Mouse (Mus musculus) lung, embryonic 15.5 days (tissue): Measurements from ENCODE around the gene Gm13539. TPM values are rescaled to one million over a fixed set of nuclear protein-coding genes. Genes with fewer than 3 reads are reported as not detected.
"Not testable (repeated sequence)": the region's sequence is repeated elsewhere in the genome, so short reads cannot be mapped to it uniquely, and the experiment has no call there.

Experiments
- ATAC-seq: fragments of 200-750 bp; cut with Nextera tagmentation; 2 replicates; pipeline ENCODE4 v1.8.0; 2017; ENCODE audit warnings: moderate number of reproducible peaks, borderline replicate concordance; ENCODE audit not compliant: low FRiP score, low TSS enrichment; ENCODE audit errors: extremely low read depth
- H3K27ac ChIP-seq: fragments of 300-500 bp; sonication (generic); 2 replicates; pipeline ENCODE4 v1.5.1; 2015; ENCODE audit warnings: moderate library complexity, mild to moderate bottlenecking, inconsistent platforms
- H3K27me3 ChIP-seq: fragments of 300-500 bp; sonication (generic); 2 replicates; pipeline ENCODE4 v1.6.1; 2015; ENCODE audit warnings: inconsistent platforms
- H3K36me3 ChIP-seq: fragments of 300-500 bp; sonication (generic); 2 replicates; pipeline ENCODE4 v1.6.1; 2015; ENCODE audit warnings: inconsistent platforms
- H3K4me1 ChIP-seq: fragments of 300-500 bp; sonication (generic); 2 replicates; pipeline ENCODE4 v1.6.1; 2015; ENCODE audit warnings: inconsistent platforms
- H3K4me2 ChIP-seq: fragments of 300-500 bp; sonication (generic); 2 replicates; pipeline ENCODE4 v1.6.1; 2015; ENCODE audit warnings: inconsistent platforms, mild to moderate bottlenecking, moderate library complexity
- H3K4me3 ChIP-seq: fragments of 300-500 bp; sonication (generic); 2 replicates; pipeline ENCODE4 v1.5.1; 2015; ENCODE audit warnings: mild to moderate bottlenecking, inconsistent platforms
- H3K9ac ChIP-seq: fragments of 300-500 bp; sonication (generic); 2 replicates; pipeline ENCODE4 v1.6.1; 2015; ENCODE audit warnings: inconsistent platforms
- H3K9me3 ChIP-seq: fragments of 300-500 bp; sonication (generic); 2 replicates; pipeline ENCODE4 v1.6.1; 2016; ENCODE audit warnings: inconsistent platforms
- WGBS: fragments of 180-500 bp; shearing (Covaris S2); methylation state at CpG from one replicate; pipeline ENCODE4 v1.1.7; 2015; 5-methylcytosine and 5-hydroxymethylcytosine counted together
- polyA plus RNA-seq: library from polyadenylated mRNA; unstranded; fragments of >200 nt; fragmentation: Nextera tagmentation; extraction: Ambion mirVana; gene quantifications from 2 replicates; pipeline ENCODE4 v1.2.1, GENCODE M21; 2015

Gene Gm13539
- not detected in 2 replicates for polyA plus RNA-seq

DNA sequence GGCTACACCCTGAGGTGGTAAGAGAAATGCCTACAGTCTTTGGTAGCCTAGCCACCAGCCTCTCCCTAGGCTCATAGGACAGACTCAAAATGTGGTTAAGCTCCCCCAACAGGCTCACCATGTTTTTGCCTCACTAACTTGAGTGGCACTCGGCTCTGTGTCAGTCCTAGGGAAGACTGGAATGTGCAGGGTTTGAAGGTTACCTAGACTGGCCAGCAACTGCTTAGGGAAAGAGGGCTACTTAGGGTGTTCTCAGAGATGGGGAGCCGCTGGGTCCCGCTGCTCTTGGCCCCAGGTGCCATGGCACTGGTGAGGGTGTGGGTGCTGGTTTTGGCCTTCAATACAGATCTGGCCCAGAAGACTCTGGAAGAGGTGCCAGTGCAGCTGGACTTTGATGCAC lies at the start of gene Gm13539:
Gene Gm13539 (plus strand): TSS at position 301 of the 400 bp plus-strand sequence.
- Histone ChIP-seq H3K27me3 (no peaks in the 10 kb centered on the region), H3K27ac (no peak within 1 kb of the TSS), H3K4me2 (no peak within 1 kb of the TSS), H3K9ac (no peak within 1 kb of the TSS), H3K4me3 (no peak within 1 kb of the TSS), H3K4me1 (no peaks in the 10 kb centered on the region), H3K9me3 (no peaks in the 10 kb centered on the region), H3K36me3 (no peaks in the 10 kb centered on the region)
- no peak for ATAC-seq
- 74% methylated on average over 3 of the region's 3 CpGs for WGBS

DNA sequence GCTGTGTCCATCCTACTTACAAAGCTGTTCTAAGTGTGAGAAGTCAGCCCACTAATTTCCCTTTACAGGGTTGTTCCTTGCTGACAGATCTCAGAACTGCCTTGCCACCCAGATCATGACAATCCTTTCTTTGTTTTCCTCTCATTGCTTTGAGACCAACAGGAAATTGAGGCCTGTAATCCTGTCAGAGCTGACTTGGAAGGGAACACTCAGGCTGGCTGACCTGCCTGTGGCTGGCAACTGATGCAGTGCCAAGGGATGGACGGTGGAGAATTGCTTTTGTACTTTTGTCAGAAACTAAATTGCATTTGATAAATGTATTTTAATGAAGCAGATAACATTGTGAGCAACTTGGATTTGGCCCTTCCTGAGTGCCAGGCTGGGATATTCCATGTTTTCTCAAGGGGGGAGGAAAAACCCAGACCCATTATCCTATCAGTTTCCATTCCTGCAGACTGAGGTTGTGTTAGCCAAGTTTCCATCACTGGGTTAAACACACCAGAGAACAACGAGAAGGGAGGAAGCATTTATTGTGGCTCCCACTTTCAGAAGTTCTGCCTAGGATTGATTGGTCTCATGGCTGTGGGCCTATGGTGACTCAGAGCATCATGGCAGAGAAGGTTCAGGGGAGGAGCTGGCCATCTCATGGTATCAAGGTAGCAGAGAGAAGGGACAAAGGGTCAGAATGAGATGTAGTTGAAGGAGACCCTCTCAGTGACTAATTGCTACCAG lies 48.7 kb upstream of the Gm13539 start:
- H3K9me3 ChIP-seq = no peaks in the 10 kb centered on the region
- WGBS = 40% methylated on average over 2 of the region's 2 CpGs
- ATAC-seq = no peak
- no peaks in the 10 kb centered on the region for H3K36me3 ChIP-seq
- H3K9ac ChIP-seq = no peak overlapping the region
- H3K27me3 ChIP-seq = no peaks in the 10 kb centered on the region
- no peak overlapping the region for H3K4me3 ChIP-seq
- no peaks in the 10 kb centered on the region for H3K4me1 ChIP-seq
- no peak overlapping the region for H3K27ac ChIP-seq
- no peak overlapping the region for H3K4me2 ChIP-seq

DNA sequence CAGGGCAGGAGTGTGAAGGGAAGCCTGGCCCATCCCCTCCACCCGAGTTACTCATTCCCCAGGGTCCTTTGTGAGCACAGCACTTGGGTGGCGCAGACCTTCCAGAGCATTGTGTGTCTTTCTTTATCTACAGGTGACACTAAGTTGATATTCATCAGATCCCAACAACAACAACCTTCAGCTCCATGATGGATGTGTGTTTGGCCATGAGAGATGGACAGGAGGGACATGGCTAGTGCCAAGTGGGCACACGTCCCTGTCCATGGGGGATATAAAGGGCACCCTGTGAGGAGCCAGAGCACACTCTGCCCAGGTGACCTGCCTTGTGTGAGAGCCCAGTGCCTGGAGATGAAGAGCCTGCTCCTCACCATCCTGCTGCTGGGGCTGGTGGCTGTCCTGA lies 45.3 kb upstream of the Gm13539 start, which contains the start of gene Obp2b:
Gene Obp2b (plus strand): TSS at position 301 of the 400 bp plus-strand sequence.
- not testable (repeated sequence) for H3K27me3 ChIP-seq, H3K4me1 ChIP-seq, H3K27ac ChIP-seq, H3K9ac ChIP-seq, H3K4me3 ChIP-seq, H3K36me3 ChIP-seq, ATAC-seq, H3K9me3 ChIP-seq, H3K4me2 ChIP-seq
- WGBS = 76% methylated on average over 3 of the region's 3 CpGs

DNA sequence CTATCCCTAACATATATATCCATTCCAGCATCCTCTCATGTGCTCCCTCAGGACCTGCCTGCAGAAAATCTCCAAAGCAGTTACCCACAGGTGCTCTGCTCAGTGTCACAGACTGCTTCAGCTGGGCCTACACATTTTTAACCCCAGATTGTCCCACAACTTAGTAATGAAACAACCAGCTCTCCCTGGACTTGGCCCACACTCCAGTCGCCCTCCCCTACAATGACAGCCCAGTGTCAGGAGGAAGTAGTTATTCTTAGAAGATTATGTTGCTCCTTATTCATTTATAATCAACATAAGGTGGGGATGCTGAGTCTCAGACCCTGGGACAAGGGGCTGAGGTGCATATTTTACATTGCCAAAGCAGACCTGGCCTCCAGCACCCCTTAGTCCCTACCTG lies 40.4 kb upstream of the Gm13539 start:
- ATAC-seq = no peak

DNA sequence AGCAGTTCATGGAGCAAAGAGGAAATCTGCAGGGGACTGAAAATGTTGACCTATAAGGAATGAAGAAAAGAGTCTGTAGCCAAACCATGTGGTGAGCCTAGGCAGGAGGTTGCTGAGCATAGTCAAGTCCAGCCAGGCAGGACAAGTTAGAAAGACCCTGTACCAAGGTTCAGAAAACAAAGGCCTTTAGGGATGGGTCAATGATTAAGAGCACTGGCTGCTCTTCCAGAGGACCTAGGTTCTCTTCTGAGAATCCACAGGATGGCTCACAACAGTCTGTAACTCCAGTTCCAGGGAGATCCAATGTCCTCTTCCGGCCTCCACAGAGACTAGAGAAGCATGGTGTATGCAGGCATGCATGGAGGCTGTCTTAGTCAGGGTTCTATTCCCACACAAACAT lies 27.9 kb upstream of the Gm13539 start:
- Histone ChIP-seq H3K4me3 (no peak overlapping the region), H3K9me3 (no peaks in the 10 kb centered on the region), H3K27me3 (no peaks in the 10 kb centered on the region), H3K36me3 (no peaks in the 10 kb centered on the region), H3K27ac (no peak overlapping the region), H3K9ac (no peak overlapping the region), H3K4me2 (no peak overlapping the region), H3K4me1 (no peaks in the 10 kb centered on the region)
- no peak for ATAC-seq
- WGBS = 96% methylated on average over 1 of the region's 1 CpGs

More for the DNA sequence above, 40.4 kb upstream of the Gm13539 start:
- no peaks in the 10 kb centered on the region for H3K36me3 ChIP-seq
- H3K27me3 ChIP-seq = no peaks in the 10 kb centered on the region
- no peaks in the 10 kb centered on the region for H3K9me3 ChIP-seq
- H3K4me3 ChIP-seq = no peak overlapping the region
- no peak overlapping the region for H3K27ac ChIP-seq
- 45% methylated on average over 1 of the region's 1 CpGs for WGBS
- H3K4me1 ChIP-seq = no peaks in the 10 kb centered on the region
- H3K9ac ChIP-seq = no peak overlapping the region
- no peak overlapping the region for H3K4me2 ChIP-seq

DNA sequence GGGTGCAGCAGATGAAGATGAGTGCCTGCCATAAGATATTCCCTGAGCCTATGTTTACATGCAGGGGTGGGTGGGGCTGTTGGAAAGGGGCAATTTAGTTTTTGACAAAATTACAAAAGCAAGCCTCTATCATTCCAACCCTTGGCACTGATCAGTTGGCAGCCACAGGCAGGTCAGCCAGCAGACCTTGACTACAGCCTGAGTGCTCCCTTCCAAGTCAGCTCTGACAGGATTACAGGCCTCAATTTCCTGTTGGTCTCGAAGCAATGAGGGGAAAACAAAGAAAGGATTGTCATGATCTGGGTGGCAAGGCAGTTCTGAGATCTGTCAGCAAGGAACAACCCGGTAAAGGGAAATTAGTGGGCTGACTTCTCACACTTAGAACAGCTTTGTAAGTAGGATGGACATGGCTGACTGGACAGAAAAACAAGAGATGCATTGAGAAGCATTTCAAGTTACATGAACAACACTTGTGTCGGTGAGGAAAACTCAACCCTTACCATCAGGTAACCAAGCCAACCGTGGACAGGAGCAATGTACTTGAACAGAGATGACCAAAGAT lies 23.9 kb upstream of the Gm13539 start:
- ATAC-seq = no peak
- WGBS = 60% methylated on average over 4 of the region's 4 CpGs

DNA sequence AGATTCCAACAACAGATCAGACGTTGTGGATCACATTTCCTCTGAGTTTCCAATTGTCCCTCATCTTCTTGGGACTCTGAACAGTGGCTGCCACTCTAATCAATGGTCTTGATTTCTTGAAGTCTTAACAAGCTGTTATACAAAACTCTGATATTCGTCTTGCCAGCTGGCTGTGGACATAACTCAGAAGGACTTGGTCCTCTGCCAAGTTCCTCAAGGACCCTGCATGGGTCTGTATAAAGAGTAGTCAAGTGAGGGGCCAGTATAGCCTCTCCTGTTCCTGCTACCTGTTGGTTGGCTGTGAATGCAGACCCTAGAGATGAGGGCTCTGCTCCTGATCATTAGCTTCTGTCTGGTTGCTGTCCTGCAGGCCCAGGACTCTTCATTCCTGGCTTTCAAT lies 16.8 kb upstream of the Gm13539 start, which contains the start of gene Lcn3:
Gene Lcn3 (plus strand): TSS at position 301 of the 400 bp plus-strand sequence.
- WGBS = 13% methylated on average over 2 of the region's 2 CpGs
- Histone ChIP-seq H3K27ac (no peak within 1 kb of the TSS), H3K27me3 (no peaks in the 10 kb centered on the region), H3K4me2 (no peak within 1 kb of the TSS), H3K4me1 (no peaks in the 10 kb centered on the region), H3K4me3 (no peak within 1 kb of the TSS), H3K36me3 (no peaks in the 10 kb centered on the region), H3K9me3 (no peaks in the 10 kb centered on the region), H3K9ac (no peak within 1 kb of the TSS)
- no peak; the same call in 1 of the 2 replicates for ATAC-seq

More for the DNA sequence above, 23.9 kb upstream of the Gm13539 start:
- Histone ChIP-seq H3K9ac (no peak overlapping the region), H3K27ac (no peak overlapping the region), H3K9me3 (no peaks in the 10 kb centered on the region), H3K27me3 (no peaks in the 10 kb centered on the region), H3K4me2 (no peak overlapping the region), H3K4me3 (no peak overlapping the region), H3K4me1 (no peaks in the 10 kb centered on the region), H3K36me3 (no peaks in the 10 kb centered on the region)

DNA sequence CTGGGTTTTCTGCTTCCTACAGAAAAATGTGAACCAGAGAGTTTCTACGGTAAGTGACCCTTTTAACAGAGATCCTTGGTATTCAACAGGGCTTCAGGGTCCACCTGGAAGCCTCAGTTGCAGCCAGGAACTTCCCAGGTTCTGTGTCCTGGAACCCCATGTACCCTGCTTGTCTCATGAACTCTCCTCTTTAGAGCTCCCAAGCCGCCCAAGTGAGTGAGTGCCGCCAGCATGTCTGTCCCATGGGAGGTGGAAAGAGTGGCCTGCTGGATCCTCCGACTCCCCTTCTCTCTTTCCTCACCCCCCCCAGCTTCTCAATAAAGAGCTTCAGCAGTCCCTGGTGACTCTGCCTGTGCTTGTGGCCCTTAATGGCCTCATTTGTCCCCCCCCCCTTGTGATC lies 14.3 kb upstream of the Gm13539 start:
- H3K27me3 ChIP-seq = no peaks in the 10 kb centered on the region
- H3K4me1 ChIP-seq = no peaks in the 10 kb centered on the region
- no peak overlapping the region for H3K4me3 ChIP-seq
- H3K9me3 ChIP-seq = no peaks in the 10 kb centered on the region
- no peak overlapping the region for H3K27ac ChIP-seq
- H3K4me2 ChIP-seq = no peak overlapping the region
- no peaks in the 10 kb centered on the region for H3K36me3 ChIP-seq
- ATAC-seq = no peak
- no peak overlapping the region for H3K9ac ChIP-seq
- 71% methylated on average over 4 of the region's 4 CpGs for WGBS

DNA sequence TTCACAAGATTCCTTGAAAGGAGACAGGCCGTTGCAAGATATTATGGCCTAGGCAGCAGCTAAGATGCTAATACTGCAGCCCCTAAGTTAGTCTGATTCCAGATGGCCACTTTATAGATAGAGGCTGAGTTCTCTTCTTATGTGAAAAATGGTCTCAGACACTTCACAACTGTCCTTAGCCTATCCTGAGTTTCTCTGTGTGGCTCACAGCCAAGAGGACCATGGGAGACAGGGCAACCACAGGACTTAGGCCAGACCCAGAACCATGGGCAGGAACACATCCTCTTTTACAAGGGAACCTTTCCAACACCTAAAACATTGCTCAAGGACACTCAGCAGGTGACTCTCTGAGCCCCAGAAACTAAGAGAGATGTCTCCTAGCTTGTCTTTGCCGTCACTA lies 8.6 kb upstream of the Gm13539 start:
- no peak overlapping the region for H3K9ac ChIP-seq
- no peak overlapping the region for H3K4me2 ChIP-seq
- WGBS = 83% methylated on average over 2 of the region's 2 CpGs
- no peaks in the 10 kb centered on the region for H3K9me3 ChIP-seq
- no peak overlapping the region for H3K27ac ChIP-seq
- ATAC-seq = no peak
- H3K4me3 ChIP-seq = no peak overlapping the region
- H3K27me3 ChIP-seq = no peaks in the 10 kb centered on the region
- H3K36me3 ChIP-seq = no peaks in the 10 kb centered on the region
- no peaks in the 10 kb centered on the region for H3K4me1 ChIP-seq

DNA sequence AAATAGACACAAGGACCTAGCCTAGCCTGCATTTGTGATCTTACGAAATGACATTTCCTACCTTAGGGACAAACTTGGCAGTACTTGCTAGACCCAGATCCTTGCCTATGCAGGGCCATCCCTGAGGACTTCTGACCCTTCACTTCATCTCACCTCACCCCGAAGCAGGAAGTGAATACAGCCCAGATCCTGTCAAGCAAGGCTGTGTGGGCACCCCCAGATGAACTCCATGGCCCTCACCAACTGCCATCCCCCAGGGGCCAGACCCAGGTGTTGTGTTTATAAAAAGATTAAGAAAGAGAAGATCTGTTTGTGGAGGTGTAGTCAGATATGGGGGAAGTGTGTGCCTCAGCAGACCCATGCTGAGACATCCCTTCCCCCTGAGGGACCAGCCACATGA lies 7.4 kb upstream of the Gm13539 start:
- no peaks in the 10 kb centered on the region for H3K9me3 ChIP-seq
- WGBS = 68% methylated on average over 2 of the region's 2 CpGs
- H3K4me2 ChIP-seq = no peak overlapping the region
- no peaks in the 10 kb centered on the region for H3K36me3 ChIP-seq
- H3K4me1 ChIP-seq = no peaks in the 10 kb centered on the region
- no peak overlapping the region for H3K9ac ChIP-seq
- no peaks in the 10 kb centered on the region for H3K27me3 ChIP-seq
- ATAC-seq = no peak
- H3K4me3 ChIP-seq = no peak overlapping the region
- no peak overlapping the region for H3K27ac ChIP-seq

DNA sequence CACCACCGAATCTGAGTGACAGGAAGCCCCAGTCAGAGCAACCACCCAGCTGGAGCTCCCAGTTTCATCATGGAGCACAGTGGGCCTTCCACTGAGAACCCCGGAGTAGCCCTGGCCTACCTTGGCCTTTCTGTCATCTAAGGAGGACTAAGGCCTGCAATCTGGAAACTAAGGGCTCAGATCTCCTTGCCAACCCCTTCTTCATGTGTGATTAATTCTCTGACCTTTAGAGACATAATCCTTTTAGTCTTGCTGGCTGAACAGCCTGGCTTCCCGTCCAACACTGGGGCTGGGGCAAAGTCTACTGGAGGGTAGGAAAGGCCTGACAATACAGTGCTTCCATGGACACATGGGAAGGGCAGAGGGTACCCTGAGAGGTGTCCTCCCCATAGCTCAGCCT lies 6.1 kb upstream of the Gm13539 start:
- no peaks in the 10 kb centered on the region for H3K9me3 ChIP-seq
- no peak overlapping the region for H3K4me3 ChIP-seq
- H3K4me1 ChIP-seq = no peaks in the 10 kb centered on the region
- 66% methylated on average over 3 of the region's 3 CpGs for whole genome bisulfite sequencing
- H3K27me3 ChIP-seq = no peaks in the 10 kb centered on the region
- H3K4me2 ChIP-seq = no peak overlapping the region
- no peaks in the 10 kb centered on the region for H3K36me3 ChIP-seq
- no peak overlapping the region for H3K27ac ChIP-seq
- H3K9ac ChIP-seq = no peak overlapping the region
- ATAC-seq = no peak

DNA sequence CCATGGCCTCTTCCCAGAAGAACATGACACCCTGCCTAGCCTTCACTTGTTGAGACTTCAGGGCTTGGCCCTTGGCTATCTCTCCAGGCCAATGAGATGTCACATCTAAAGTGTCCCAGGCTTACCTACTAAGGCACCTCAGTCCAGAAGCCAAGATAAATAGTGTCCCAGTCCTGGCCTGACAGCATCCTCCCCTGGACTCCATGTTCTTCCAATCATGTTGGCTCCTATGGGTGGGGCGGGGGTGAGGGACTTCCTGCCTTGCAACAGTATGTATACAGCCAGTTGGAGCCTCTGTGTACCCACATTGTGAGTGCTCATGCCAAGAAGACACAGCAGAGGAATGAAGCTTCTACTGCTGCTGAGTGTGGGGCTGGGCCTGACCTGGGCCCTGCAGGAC lies 5.3 kb upstream of the Gm13539 start, which contains the start of gene Lcn11:
Gene Lcn11 (plus strand): TSS at position 301 of the 400 bp plus-strand sequence.
- Histone ChIP-seq H3K4me2 (no peak within 1 kb of the TSS), H3K4me1 (no peaks in the 10 kb centered on the region), H3K27ac (no peak within 1 kb of the TSS), H3K36me3 (no peaks in the 10 kb centered on the region), H3K9me3 (no peaks in the 10 kb centered on the region), H3K27me3 (no peaks in the 10 kb centered on the region), H3K9ac (no peak within 1 kb of the TSS), H3K4me3 (no peak within 1 kb of the TSS)
- no peak for ATAC-seq
- 96% methylated on average over 1 of the region's 1 CpGs for WGBS
